Mouse (Mus musculus): Measurements from ENCODE around the gene Sh3bgrl3. TPM values are rescaled to one million over a fixed set of nuclear protein-coding genes. Genes with fewer than 3 reads are reported as not detected.
A peak's percentile ranks its signal among the peaks of the same experiment; 100 is the strongest.

Gene Sh3bgrl3
- polyA plus RNA-seq, 1 experiment from 2014 or later: 281 TPM

- no peak for DNase-seq (ENCODE audit: low spot score)
- 76% methylated on average over 6 of the region's 6 CpGs for WGBS
- H3K4me2 ChIP-seq: no peak overlapping the region
- H3K4me3 ChIP-seq (ENCODE audit: low read depth, low read length): no peak overlapping the region
- H3K4me1 ChIP-seq (replicated peaks; ENCODE audit: control insufficient read depth, insufficient read depth, low read length): peaks cover 38% of the 10 kb centered on the region
- H3K9me3 ChIP-seq (ENCODE audit: control insufficient read depth, low read length): no peaks in the 10 kb centered on the region
- ATAC-seq (replicated peaks; ENCODE audit: low FRiP score): no peak
- no peaks in the 10 kb centered on the region for H3K27me3 ChIP-seq (replicated peaks; ENCODE audit: control insufficient read depth, insufficient read depth, low read length)
- no peak overlapping the region for H3K27ac ChIP-seq (ENCODE audit: low read depth, low read length)
- H3K9ac ChIP-seq (ENCODE audit: low read depth, low read length): no peak overlapping the region
- H3K36me3 ChIP-seq (ENCODE audit: control insufficient read depth, insufficient read depth, low read length): no peaks in the 10 kb centered on the region
Measured at GRCm38 (mm10) chr4:134112403-134112802, 16.2 kb downstream of the Sh3bgrl3 start.

- no peaks in the 10 kb centered on the region for H3K36me3 ChIP-seq (ENCODE audit: control insufficient read depth, insufficient read depth, low read length)
- H3K9me3 ChIP-seq (ENCODE audit: control insufficient read depth, low read length): no peaks in the 10 kb centered on the region
- 0 out of 2 replicates have a peak overlapping the region, but pooled peaks have one; percentile 5 for H3K27ac ChIP-seq (ENCODE audit: low read depth, low read length)
- peaks cover 45% of the 10 kb centered on the region for H3K4me1 ChIP-seq (replicated peaks; ENCODE audit: control insufficient read depth, insufficient read depth, low read length)
- 43% methylated on average over 3 of the region's 3 CpGs for WGBS
- no peak for DNase-seq (ENCODE audit: low spot score)
- H3K4me2 ChIP-seq: no peak overlapping the region; the same call in 1 of the 2 replicates
- no peak overlapping the region for H3K4me3 ChIP-seq (ENCODE audit: low read depth, low read length)
- peak overlapping the region; percentile 8; the same call in 1 of the 2 replicates for H3K9ac ChIP-seq (ENCODE audit: low read depth, low read length)
- no peak for ATAC-seq (replicated peaks; ENCODE audit: low FRiP score)
- H3K27me3 ChIP-seq (replicated peaks; ENCODE audit: control insufficient read depth, insufficient read depth, low read length): no peaks in the 10 kb centered on the region
Measured at GRCm38 (mm10) chr4:134110653-134111052, 17.9 kb downstream of the Sh3bgrl3 start.

- Histone ChIP-seq H3K9me3 (ENCODE audit: control insufficient read depth, low read length) (no peaks in the 10 kb centered on the region), H3K4me2 (no peak overlapping the region), H3K4me1 (replicated peaks; ENCODE audit: control insufficient read depth, insufficient read depth, low read length) (peaks cover 42% of the 10 kb centered on the region), H3K27me3 (replicated peaks; ENCODE audit: control insufficient read depth, insufficient read depth, low read length) (no peaks in the 10 kb centered on the region), H3K27ac (ENCODE audit: low read depth, low read length) (no peak overlapping the region), H3K36me3 (ENCODE audit: control insufficient read depth, insufficient read depth, low read length) (no peaks in the 10 kb centered on the region), H3K9ac (ENCODE audit: low read depth, low read length) (no peak overlapping the region), H3K4me3 (ENCODE audit: low read depth, low read length) (no peak overlapping the region)
- WGBS: 51% methylated on average over 5 of the region's 5 CpGs
- ATAC-seq (replicated peaks; ENCODE audit: low FRiP score) (no peak), DNase-seq (ENCODE audit: low spot score) (no peak)
Measured at GRCm38 (mm10) chr4:134108196-134108595, 20.4 kb downstream of the Sh3bgrl3 start.

GRCm38 (mm10) chr4:134107730-134108129 is 20.9 kb downstream of the Sh3bgrl3 start:
- Histone ChIP-seq H3K36me3 (ENCODE audit: control insufficient read depth, insufficient read depth, low read length) (no peaks in the 10 kb centered on the region), H3K27me3 (replicated peaks; ENCODE audit: control insufficient read depth, insufficient read depth, low read length) (no peaks in the 10 kb centered on the region), H3K9ac (ENCODE audit: low read depth, low read length) (no peak overlapping the region), H3K4me1 (replicated peaks; ENCODE audit: control insufficient read depth, insufficient read depth, low read length) (peaks cover 39% of the 10 kb centered on the region), H3K27ac (ENCODE audit: low read depth, low read length) (no peak overlapping the region), H3K9me3 (ENCODE audit: control insufficient read depth, low read length) (no peaks in the 10 kb centered on the region), H3K4me3 (ENCODE audit: low read depth, low read length) (no peak overlapping the region), H3K4me2 (no peak overlapping the region)
- DNase-seq (ENCODE audit: low spot score) (no peak), ATAC-seq (replicated peaks; ENCODE audit: low FRiP score) (no peak)
- 84% methylated on average over 7 of the region's 7 CpGs for WGBS

- peak overlapping the region; percentile 59 for H3K27ac ChIP-seq (ENCODE audit: low read depth, low read length)
Measured at GRCm38 (mm10) chr4:134106105-134106504, 22.5 kb downstream of the Sh3bgrl3 start.

GRCm38 (mm10) chr4:134102742-134103119 is 25.9 kb downstream of the Sh3bgrl3 start:
- H3K9me3 ChIP-seq (ENCODE audit: control insufficient read depth, low read length): no peaks in the 10 kb centered on the region
- H3K27ac ChIP-seq (ENCODE audit: low read depth, low read length): 0 out of 2 replicates have a peak overlapping the region, but pooled peaks have one; percentile 17
- H3K4me3 ChIP-seq (ENCODE audit: low read depth, low read length): peak overlapping the region; percentile 68
- ATAC-seq (replicated peaks; ENCODE audit: low FRiP score): peak; percentile 68
- 3% methylated on average over 21 of the region's 21 CpGs for WGBS
- peak overlapping the region; percentile 67 for H3K9ac ChIP-seq (ENCODE audit: low read depth, low read length)
- peak overlapping the region; percentile 81 for H3K4me2 ChIP-seq
- DNase-seq (ENCODE audit: low spot score): no peak
- peaks cover 14% of the 10 kb centered on the region for H3K4me1 ChIP-seq (replicated peaks; ENCODE audit: control insufficient read depth, insufficient read depth, low read length)
- H3K36me3 ChIP-seq (ENCODE audit: control insufficient read depth, insufficient read depth, low read length): no peaks in the 10 kb centered on the region
- H3K27me3 ChIP-seq (replicated peaks; ENCODE audit: control insufficient read depth, insufficient read depth, low read length): no peaks in the 10 kb centered on the region

More at GRCm38 (mm10) chr4:134106105-134106504, 22.5 kb downstream of the Sh3bgrl3 start:
- Histone ChIP-seq H3K9ac (ENCODE audit: low read depth, low read length) (no peak overlapping the region), H3K36me3 (ENCODE audit: control insufficient read depth, insufficient read depth, low read length) (no peaks in the 10 kb centered on the region), H3K9me3 (ENCODE audit: control insufficient read depth, low read length) (no peaks in the 10 kb centered on the region), H3K4me2 (peak overlapping the region; percentile 42), H3K4me3 (ENCODE audit: low read depth, low read length) (no peak overlapping the region), H3K27me3 (replicated peaks; ENCODE audit: control insufficient read depth, insufficient read depth, low read length) (no peaks in the 10 kb centered on the region), H3K4me1 (replicated peaks; ENCODE audit: control insufficient read depth, insufficient read depth, low read length) (peaks cover 26% of the 10 kb centered on the region)
- peak; percentile 64 for ATAC-seq (replicated peaks; ENCODE audit: low FRiP score)
- 31% methylated on average over 7 of the region's 7 CpGs for WGBS
- no peak for DNase-seq (ENCODE audit: low spot score)

DNA sequence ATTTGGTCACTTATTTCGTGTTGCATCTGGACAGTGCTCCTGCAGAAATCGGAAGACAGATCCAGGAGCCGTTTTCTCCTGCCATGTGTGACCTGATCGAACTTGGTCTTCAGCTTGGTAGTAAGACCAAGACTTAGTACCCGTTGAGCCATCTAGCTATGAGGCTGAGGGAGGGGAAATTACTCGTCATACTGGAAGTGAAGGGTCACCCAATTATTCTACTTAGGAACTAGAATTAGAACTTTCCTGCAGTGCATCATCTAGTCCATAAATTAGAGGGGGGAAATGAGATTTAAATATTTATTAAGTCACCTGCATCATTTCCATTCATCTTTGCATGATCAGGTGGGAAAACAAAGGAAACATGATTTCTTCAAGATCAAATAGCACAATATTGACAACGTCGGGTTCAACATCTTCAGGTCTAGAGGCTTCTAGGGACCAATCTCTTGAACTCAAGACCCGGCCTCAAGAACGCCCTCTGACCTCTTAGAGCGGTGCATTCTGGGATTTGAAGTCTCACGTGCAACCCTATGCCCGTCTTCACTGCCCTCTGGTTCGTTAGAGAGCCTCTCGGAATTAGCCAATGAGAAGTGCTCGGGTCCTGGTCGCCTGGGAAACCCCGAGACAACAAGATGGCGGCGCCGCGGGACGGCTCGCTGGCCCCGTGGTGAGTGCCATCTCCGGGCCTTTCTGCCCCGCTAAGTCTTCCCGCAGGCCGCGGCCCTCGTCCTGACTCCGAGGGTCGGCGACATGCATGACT is 26.4 kb downstream of the Sh3bgrl3 start, which contains the start of gene Ubxn11:
Ubxn11 (plus strand) TSS at position 592 of the 763 bp plus-strand sequence.
- no peaks in the 10 kb centered on the region for H3K36me3 ChIP-seq (ENCODE audit: control insufficient read depth, insufficient read depth, low read length)
- no peaks in the 10 kb centered on the region for H3K27me3 ChIP-seq (replicated peaks; ENCODE audit: control insufficient read depth, insufficient read depth, low read length)
- H3K4me2 ChIP-seq: peak within 1 kb of the TSS; percentile 81
- 0 out of 2 replicates have a peak within 1 kb of the TSS, but pooled peaks have one; percentile 17 for H3K27ac ChIP-seq (ENCODE audit: low read depth, low read length)
- H3K9me3 ChIP-seq (ENCODE audit: control insufficient read depth, low read length): no peaks in the 10 kb centered on the region
- H3K9ac ChIP-seq (ENCODE audit: low read depth, low read length): peak within 1 kb of the TSS; percentile 67
- peak within 1 kb of the TSS; percentile 68 for H3K4me3 ChIP-seq (ENCODE audit: low read depth, low read length)
- H3K4me1 ChIP-seq (replicated peaks; ENCODE audit: control insufficient read depth, insufficient read depth, low read length): peaks cover 13% of the 10 kb centered on the region
- 16% methylated on average over 34 of the region's 34 CpGs for WGBS
- DNase-seq (ENCODE audit: low spot score) (peak; percentile 86), ATAC-seq (replicated peaks; ENCODE audit: low FRiP score) (peak; percentile 92)

DNA sequence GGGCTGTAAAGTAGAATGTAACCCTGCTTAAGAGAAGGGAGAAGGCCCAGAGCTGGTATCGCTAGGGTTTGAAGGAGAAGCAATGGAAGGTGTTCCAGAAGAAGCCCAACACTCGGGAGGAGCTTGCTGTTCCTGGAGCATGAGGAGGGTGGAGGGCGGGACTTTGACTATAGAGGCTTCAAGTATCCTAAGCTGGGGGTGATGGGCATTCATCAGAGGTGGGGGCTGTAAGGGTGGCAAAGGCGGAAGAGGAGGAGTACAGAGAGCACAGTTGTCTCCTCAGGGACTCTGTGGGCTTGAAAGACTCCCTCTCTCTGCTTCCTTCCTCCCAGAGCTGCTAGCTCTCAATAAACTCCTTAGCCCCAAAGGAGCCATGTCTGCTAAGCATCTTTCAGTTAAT is 28.3 kb downstream of the Sh3bgrl3 start:
- Histone ChIP-seq H3K27me3 (replicated peaks; ENCODE audit: control insufficient read depth, insufficient read depth, low read length) (no peaks in the 10 kb centered on the region), H3K4me1 (replicated peaks; ENCODE audit: control insufficient read depth, insufficient read depth, low read length) (no peaks in the 10 kb centered on the region)
- no peak for ATAC-seq (replicated peaks; ENCODE audit: low FRiP score)

GRCm38 (mm10) chr4:134098628-134099027 is 30.0 kb downstream of the Sh3bgrl3 start:
- DNase-seq (ENCODE audit: low spot score) (no peak), ATAC-seq (replicated peaks; ENCODE audit: low FRiP score) (no peak)
- Histone ChIP-seq H3K4me2 (no peak overlapping the region), H3K36me3 (ENCODE audit: control insufficient read depth, insufficient read depth, low read length) (no peaks in the 10 kb centered on the region), H3K4me1 (replicated peaks; ENCODE audit: control insufficient read depth, insufficient read depth, low read length) (no peaks in the 10 kb centered on the region), H3K4me3 (ENCODE audit: low read depth, low read length) (no peak overlapping the region), H3K9me3 (ENCODE audit: control insufficient read depth, low read length) (no peaks in the 10 kb centered on the region), H3K9ac (ENCODE audit: low read depth, low read length) (no peak overlapping the region), H3K27ac (ENCODE audit: low read depth, low read length) (no peak overlapping the region), H3K27me3 (replicated peaks; ENCODE audit: control insufficient read depth, insufficient read depth, low read length) (no peaks in the 10 kb centered on the region)
- WGBS: 41% methylated on average over 8 of the region's 8 CpGs

More for the DNA sequence above, 28.3 kb downstream of the Sh3bgrl3 start:
- Histone ChIP-seq H3K4me2 (no peak overlapping the region), H3K36me3 (ENCODE audit: control insufficient read depth, insufficient read depth, low read length) (no peaks in the 10 kb centered on the region), H3K9me3 (ENCODE audit: control insufficient read depth, low read length) (no peaks in the 10 kb centered on the region), H3K27ac (ENCODE audit: low read depth, low read length) (no peak overlapping the region), H3K4me3 (ENCODE audit: low read depth, low read length) (no peak overlapping the region), H3K9ac (ENCODE audit: low read depth, low read length) (no peak overlapping the region)
- 85% methylated on average over 4 of the region's 4 CpGs for WGBS
- DNase-seq (ENCODE audit: low spot score): no peak
